Mouse (Mus musculus) MEL (cell line): ENCODE results near the gene Fbxo17.

ENCODE experiments used
- CHD1 ChIP-seq: IDR thresholded peaks from 2 replicates; pipeline ENCODE4 v1.6.1; 2012; ENCODE audit warnings: low read depth, mild to moderate bottlenecking, inconsistent platforms, low read length, improper control_type of control experiment
- CTCF ChIP-seq, 3 experiments: IDR thresholded peaks in 2 of 3; conservative IDR thresholded peaks in 1 of 3; 2 replicates each; pipeline ENCODE4 v1.5.1; 2011 to 2012; ENCODE audit warnings: low read length in 3 of 3, low read depth in 2 of 3, mild to moderate bottlenecking in 2 of 3, improper control_type of control experiment in 1 of 3, inconsistent platforms in 1 of 3, mixed read lengths in 1 of 3, moderate library complexity in 1 of 3; ENCODE audit not compliant: control insufficient read depth in 1 of 3, insufficient read depth in 1 of 3, poor library complexity in 1 of 3, severe bottlenecking in 1 of 3
- EP300 ChIP-seq, 2 experiments: IDR thresholded peaks; 2 replicates each; pipeline ENCODE4 v1.6.1; 2011; ENCODE audit warnings: improper control_type of control experiment in 2 of 2, low read length in 2 of 2, low read depth in 1 of 2, mild to moderate bottlenecking in 1 of 2
- HCFC1 ChIP-seq: IDR thresholded peaks from 2 replicates; pipeline ENCODE4 v1.6.1; 2012; ENCODE audit warnings: low read depth, mild to moderate bottlenecking, inconsistent platforms, low read length, improper control_type of control experiment, moderate library complexity
- MAX ChIP-seq: IDR thresholded peaks from 2 replicates; pipeline ENCODE4 v1.6.1; 2011; ENCODE audit warnings: low read length, improper control_type of control experiment
- MEF2A ChIP-seq: IDR thresholded peaks from 2 replicates; pipeline ENCODE4 v1.6.1; 2014; ENCODE audit warnings: low read depth, mild to moderate bottlenecking, inconsistent platforms, low read length, improper control_type of control experiment; ENCODE audit not compliant: poor library complexity, insufficient replicate concordance, severe bottlenecking; ENCODE audit errors: extremely low read depth
- POLR2A ChIP-seq, 2 experiments: IDR thresholded peaks; 2 replicates each; pipeline ENCODE4 v1.6.1; 2011 to 2012; ENCODE audit warnings: low read length in 2 of 2, mild to moderate bottlenecking in 2 of 2, control low read depth in 1 of 2, improper control_type of control experiment in 1 of 2, low read depth in 1 of 2, moderate library complexity in 1 of 2; ENCODE audit not compliant: control insufficient read depth in 1 of 2, insufficient read depth in 1 of 2, poor library complexity in 1 of 2
- RAD21 ChIP-seq: IDR thresholded peaks from 2 replicates; pipeline ENCODE4 v1.6.1; 2011; ENCODE audit warnings: mild to moderate bottlenecking, low read depth, low read length, improper control_type of control experiment
- ZKSCAN1 ChIP-seq: IDR thresholded peaks from 2 replicates; pipeline ENCODE4 v1.6.1; 2012; ENCODE audit warnings: low read depth, mild to moderate bottlenecking, inconsistent platforms, low read length, improper control_type of control experiment, moderate library complexity
- ZMIZ1 ChIP-seq: IDR thresholded peaks from 2 replicates; pipeline ENCODE4 v1.6.1; 2012; ENCODE audit warnings: low read depth, mild to moderate bottlenecking, inconsistent platforms, low read length, improper control_type of control experiment, moderate library complexity

DNA sequence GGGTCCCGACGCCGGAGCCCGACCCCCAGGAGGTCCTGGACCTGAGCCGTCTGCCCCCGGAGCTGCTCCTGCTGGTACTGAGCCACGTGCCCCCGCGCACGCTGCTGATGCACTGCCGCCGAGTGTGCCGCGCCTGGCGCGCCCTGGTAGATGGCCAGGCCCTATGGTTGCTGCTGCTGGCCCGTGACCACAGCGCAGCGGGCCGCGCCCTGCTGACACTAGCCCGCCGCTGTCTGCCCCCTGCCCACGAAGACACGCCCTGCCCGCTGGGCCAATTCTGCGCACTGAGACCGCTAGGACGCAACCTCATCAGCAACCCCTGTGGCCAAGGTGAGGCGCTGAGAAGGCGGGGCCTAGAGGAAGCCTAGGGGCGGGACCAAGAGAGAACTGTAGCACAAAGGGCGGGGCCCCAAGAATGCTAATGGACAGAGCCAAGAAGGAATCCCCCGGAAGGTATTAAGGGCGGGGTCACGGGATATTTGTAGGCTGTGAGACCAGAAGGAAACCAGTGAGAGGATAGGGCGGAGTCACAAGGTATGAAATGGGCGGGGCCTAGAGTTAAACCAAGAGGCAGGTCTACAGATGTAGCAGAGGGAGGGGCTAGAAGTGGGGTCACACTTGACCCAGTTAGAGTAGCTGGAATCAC lies 23.2 kb upstream of the Fbxo17 start:
- no peak for TF ChIP-seq POLR2A (IDR thresholded peaks at IDR 0.05; ENCODE audit: control insufficient read depth in 1 of 2, insufficient read depth in 1 of 2, low read depth in 1 of 2, low read length in 2 of 2, poor library complexity in 1 of 2)
- TF ChIP-seq CTCF (IDR thresholded peaks at IDR 0.05 in 2 of 3, conservative IDR thresholded peaks at IDR 0.05 in 1 of 3; ENCODE audit: control insufficient read depth in 1 of 3, insufficient read depth in 1 of 3, low read depth in 2 of 3, low read length in 3 of 3, poor library complexity in 1 of 3, severe bottlenecking in 1 of 3), result no peak
- TF ChIP-seq MAX, result no peak
- no peak for TF ChIP-seq HCFC1
- no peak for TF ChIP-seq ZKSCAN1
- TF ChIP-seq RAD21, result no peak
- no peak for TF ChIP-seq CHD1
- TF ChIP-seq ZMIZ1, result no peak
- no peak for TF ChIP-seq MEF2A
- TF ChIP-seq EP300 (IDR thresholded peaks at IDR 0.05; ENCODE audit: low read depth in 1 of 2, low read length in 2 of 2), result no peak
